Mouse (Mus musculus) intestine, postnatal 0 days (tissue): ENCODE data around the gene Fam208b. TPM values are rescaled to one million over a fixed set of nuclear protein-coding genes. Genes with fewer than 3 reads are reported as not detected.

ENCODE experiments used
- ATAC-seq: fragments of 200-750 bp; cut with Nextera tagmentation; 2 replicates; pipeline ENCODE4 v1.8.0; 2017; ENCODE audit warnings: mild to moderate bottlenecking, moderate TSS enrichment, moderate library complexity
- H3K27ac ChIP-seq: fragments of 300-500 bp; sonication (generic); 2 replicates; pipeline ENCODE4 v1.5.1; 2014; ENCODE audit warnings: mild to moderate bottlenecking, low read depth, low read length, moderate library complexity
- H3K27me3 ChIP-seq: fragments of 300-500 bp; sonication (generic); replicated peaks from 2 replicates; pipeline ENCODE4 v1.6.1; 2014; ENCODE audit warnings: low read length, mixed read lengths; ENCODE audit not compliant: control insufficient read depth, insufficient read depth
- H3K36me3 ChIP-seq: fragments of 300-500 bp; sonication (generic); 2 replicates; pipeline ENCODE4 v1.6.1; 2014; ENCODE audit warnings: mild to moderate bottlenecking, moderate library complexity; ENCODE audit not compliant: control insufficient read depth, insufficient read depth
- H3K4me1 ChIP-seq: fragments of 300-500 bp; sonication (generic); replicated peaks from 2 replicates; pipeline ENCODE4 v1.6.1; 2014; ENCODE audit warnings: antibody characterized with exemption, low read length, mixed read lengths; ENCODE audit not compliant: control insufficient read depth, insufficient read depth
- H3K4me2 ChIP-seq: fragments of 300-500 bp; sonication (generic); replicated peaks from 2 replicates; pipeline ENCODE4 v1.6.1; 2014; ENCODE audit warnings: low read depth, mild to moderate bottlenecking, moderate library complexity
- H3K4me3 ChIP-seq: fragments of 300-500 bp; sonication (generic); 2 replicates; pipeline ENCODE4 v1.5.1; 2014; ENCODE audit warnings: low read depth, low read length
- H3K9ac ChIP-seq: fragments of 300-500 bp; sonication (generic); 2 replicates; pipeline ENCODE4 v1.6.1; 2014; ENCODE audit warnings: mild to moderate bottlenecking, low read depth, low read length
- H3K9me3 ChIP-seq: fragments of 300-500 bp; sonication (generic); 2 replicates; pipeline ENCODE4 v1.6.1; 2016; ENCODE audit warnings: mixed run types; ENCODE audit not compliant: control insufficient read depth
- CTCF ChIP-seq: sonication (generic); IDR thresholded peaks from 2 replicates; pipeline ENCODE4 v1.5.1; 2016; ENCODE audit warnings: low read depth, mild to moderate bottlenecking, control low read depth, antibody characterized with exemption, moderate library complexity
- WGBS: fragments of 180-500 bp; shearing (Covaris S2); extraction: QIAGEN DNeasy Blood & Tissue Kit; methylation state at CpG from one replicate; pipeline ENCODE4 v1.1.7; 2014; 5-methylcytosine and 5-hydroxymethylcytosine counted together
- polyA plus RNA-seq: library from polyadenylated mRNA; unstranded; fragments of >200 nt; fragmentation: Nextera tagmentation; extraction: Ambion mirVana; gene quantifications from 2 replicates; pipeline ENCODE4 v1.2.1, GENCODE M21; 2015

Gene Fam208b
- polyA plus RNA-seq, 1 experiment from 2014 or later = 4.8 TPM

DNA sequence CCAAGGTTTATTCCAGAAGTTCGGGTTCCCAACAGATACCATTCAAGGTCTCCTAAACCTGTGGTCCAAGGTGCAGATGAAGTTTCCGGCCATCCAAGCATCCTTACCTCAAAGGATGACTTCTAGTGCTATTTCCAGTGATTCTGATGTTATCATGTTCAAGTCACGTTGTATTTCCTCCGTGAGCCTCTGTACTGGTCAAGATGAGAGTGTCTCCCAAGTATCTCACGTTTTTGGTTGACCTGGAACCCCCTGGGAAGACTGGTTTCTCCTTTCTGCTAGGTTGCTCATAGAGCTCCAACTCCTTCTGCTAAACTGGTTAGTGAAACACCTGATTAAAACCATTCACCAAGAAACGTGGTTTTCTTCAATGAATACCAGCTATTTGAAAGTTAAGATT, 22.2 kb upstream of the Fam208b start:
- 41% methylated on average over 6 of the region's 6 CpGs for WGBS
- no peak for TF ChIP-seq CTCF

DNA sequence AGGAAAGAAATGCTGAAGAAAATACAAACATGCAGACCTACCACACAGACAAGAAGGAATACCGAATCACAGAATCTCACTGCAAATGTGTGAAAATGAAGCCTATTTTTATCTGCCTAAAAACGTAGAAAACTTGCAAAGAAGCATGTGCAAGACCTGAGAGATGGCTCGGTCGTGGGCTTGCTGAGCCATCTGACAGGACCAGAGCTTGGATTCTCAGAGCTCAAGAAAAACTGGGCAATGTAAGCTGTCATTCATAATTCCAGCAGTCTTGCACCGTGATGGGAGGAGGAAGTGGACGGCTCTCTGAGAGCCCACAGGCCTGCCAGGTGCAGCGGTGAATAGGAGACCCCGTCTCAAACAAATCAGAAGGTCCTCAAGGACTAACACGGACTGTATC, 21.6 kb upstream of the Fam208b start:
- no peak overlapping the region for H3K4me3 ChIP-seq
- no peak for ATAC-seq
- H3K9me3 ChIP-seq = no peaks in the 10 kb centered on the region
- no peaks in the 10 kb centered on the region for H3K36me3 ChIP-seq
- 86% methylated on average over 9 of the region's 9 CpGs for WGBS
- no peak overlapping the region for H3K4me2 ChIP-seq
- no peaks in the 10 kb centered on the region for H3K4me1 ChIP-seq
- TF ChIP-seq CTCF = no peak
- no peak overlapping the region for H3K27ac ChIP-seq
- H3K27me3 ChIP-seq = no peaks in the 10 kb centered on the region
- no peak overlapping the region for H3K9ac ChIP-seq

More for the DNA sequence above, 22.2 kb upstream of the Fam208b start:
- Histone ChIP-seq H3K9ac (no peak overlapping the region), H3K9me3 (no peaks in the 10 kb centered on the region), H3K4me2 (peak overlapping the region; percentile 92; the same call in 1 of the 2 replicates), H3K36me3 (no peaks in the 10 kb centered on the region), H3K27ac (no peak overlapping the region), H3K4me1 (no peaks in the 10 kb centered on the region), H3K27me3 (no peaks in the 10 kb centered on the region), H3K4me3 (no peak overlapping the region)
- ATAC-seq = no peak

DNA sequence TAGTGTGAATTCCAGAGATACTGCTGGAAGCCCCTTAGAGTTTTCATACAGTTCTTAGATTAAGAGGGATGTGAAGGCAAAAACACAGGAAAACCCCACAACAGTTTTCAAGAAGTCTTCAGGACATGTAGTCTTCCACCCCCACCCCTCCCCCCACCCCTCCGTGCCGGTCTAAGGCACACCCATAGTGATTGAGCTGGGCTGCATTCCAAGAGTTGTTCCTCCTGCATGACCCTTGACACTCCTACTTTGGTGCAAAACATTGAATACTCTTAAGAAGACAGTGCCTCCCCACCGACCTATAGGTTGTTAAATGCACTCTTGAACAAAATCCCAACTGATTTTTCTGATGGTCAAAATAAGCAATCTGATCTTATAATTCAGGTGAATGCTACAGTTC, 17.2 kb upstream of the Fam208b start:
- WGBS = 3% methylated on average over 3 of the region's 3 CpGs
- H3K27ac ChIP-seq = no peak overlapping the region

DNA sequence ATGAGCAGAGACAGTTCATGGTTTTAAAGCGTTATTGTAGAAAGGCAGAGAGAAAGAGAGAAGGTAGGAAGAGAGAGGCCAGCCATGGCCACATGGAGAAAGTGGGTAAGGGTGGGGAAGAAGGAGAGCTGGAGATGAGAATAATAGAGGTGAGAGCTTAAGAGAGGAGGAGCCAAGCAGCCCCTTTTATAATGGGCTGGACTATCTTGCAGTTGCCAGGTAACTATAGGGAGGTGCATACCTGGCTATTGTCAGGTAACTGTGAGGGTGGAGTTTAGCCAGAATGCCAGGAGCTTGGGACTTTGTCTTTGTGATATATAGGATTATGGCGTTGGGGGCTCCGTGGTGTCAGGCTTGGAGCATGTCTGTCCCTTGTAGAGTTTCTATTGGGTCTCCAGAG, 16.2 kb upstream of the Fam208b start:
- Histone ChIP-seq H3K4me2 (no peak overlapping the region), H3K27ac (no peak overlapping the region), H3K9ac (no peak overlapping the region), H3K27me3 (no peaks in the 10 kb centered on the region), H3K4me1 (no peaks in the 10 kb centered on the region), H3K9me3 (no peaks in the 10 kb centered on the region), H3K4me3 (no peak overlapping the region), H3K36me3 (no peaks in the 10 kb centered on the region)
- ATAC-seq = no peak
- WGBS = 43% methylated on average over 3 of the region's 3 CpGs
- TF ChIP-seq CTCF = no peak

More for the DNA sequence above, 17.2 kb upstream of the Fam208b start:
- Histone ChIP-seq H3K4me3 (no peak overlapping the region), H3K4me2 (no peak overlapping the region), H3K36me3 (no peaks in the 10 kb centered on the region), H3K4me1 (no peaks in the 10 kb centered on the region), H3K9ac (no peak overlapping the region), H3K27me3 (no peaks in the 10 kb centered on the region), H3K9me3 (no peaks in the 10 kb centered on the region)
- ATAC-seq = peak; percentile 83
- no peak for TF ChIP-seq CTCF

DNA sequence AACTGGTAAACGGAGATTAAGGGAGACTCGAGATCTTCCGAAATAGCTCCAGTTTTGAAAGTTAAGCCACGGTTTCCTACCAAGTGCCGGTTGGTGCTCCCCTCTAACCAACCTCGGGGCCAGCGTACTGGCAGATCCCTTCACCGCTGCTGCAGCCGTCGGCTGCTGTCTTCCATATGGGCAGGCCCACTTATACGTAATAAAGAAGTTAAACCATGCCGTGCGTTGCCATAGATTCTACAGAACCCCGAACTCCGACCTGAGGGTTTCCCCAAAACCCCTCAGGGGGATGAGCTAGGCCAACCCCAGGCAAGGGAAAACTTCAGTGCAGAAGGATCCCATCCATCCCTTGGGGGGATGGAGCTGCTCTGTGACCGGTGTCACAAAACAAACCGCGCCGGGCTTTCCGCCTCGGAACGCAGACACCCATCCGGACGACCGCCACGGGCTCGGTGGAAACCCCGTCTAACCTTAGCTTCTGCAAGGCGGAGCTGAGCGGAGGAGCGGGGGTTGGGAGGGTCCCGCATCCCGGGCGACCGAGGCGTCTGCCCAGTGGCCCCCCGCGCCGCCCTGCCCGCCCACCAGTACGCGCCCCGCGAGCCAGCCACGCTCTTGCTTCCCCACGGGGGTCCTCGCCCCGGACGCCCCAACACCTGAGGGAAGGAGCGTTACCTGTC, 652 bp downstream of the Fam208b start:
- Histone ChIP-seq H3K36me3 (no peaks in the 10 kb centered on the region), H3K9ac (peak overlapping the region; percentile 77), H3K27me3 (no peaks in the 10 kb centered on the region), H3K4me1 (no peaks in the 10 kb centered on the region), H3K4me3 (peak overlapping the region; percentile 97), H3K27ac (peak overlapping the region; percentile 93), H3K9me3 (no peaks in the 10 kb centered on the region), H3K4me2 (peak overlapping the region; percentile 95)
- peak; percentile 7 for ATAC-seq
- no peak for TF ChIP-seq CTCF
- WGBS = under 1% methylated on average over 43 of the region's 50 CpGs

DNA sequence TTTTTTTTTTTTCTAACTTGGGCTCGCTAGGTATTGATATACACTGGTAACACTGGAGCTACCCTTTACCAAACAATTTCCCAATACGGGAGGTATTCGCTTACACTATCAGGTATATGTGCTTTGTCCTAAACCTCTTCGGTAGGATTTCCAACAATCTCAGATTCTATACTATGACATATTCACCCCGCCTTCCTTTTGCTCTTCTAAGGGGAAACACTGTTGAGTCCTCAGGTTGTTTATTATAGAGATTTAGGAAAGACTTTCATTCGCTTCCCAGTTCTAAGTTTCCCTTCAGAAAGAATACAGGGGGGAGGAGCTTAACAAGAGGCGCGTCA, 1.2 kb downstream of the Fam208b start:
- Histone ChIP-seq H3K4me2 (peak overlapping the region; percentile 95), H3K9ac (peak overlapping the region; percentile 77), H3K4me1 (no peaks in the 10 kb centered on the region), H3K27me3 (no peaks in the 10 kb centered on the region), H3K36me3 (no peaks in the 10 kb centered on the region), H3K27ac (no peak overlapping the region), H3K9me3 (no peaks in the 10 kb centered on the region), H3K4me3 (peak overlapping the region; percentile 97)
- TF ChIP-seq CTCF = no peak
- WGBS = 12% methylated on average over 8 of the region's 8 CpGs
- ATAC-seq = no peak

DNA sequence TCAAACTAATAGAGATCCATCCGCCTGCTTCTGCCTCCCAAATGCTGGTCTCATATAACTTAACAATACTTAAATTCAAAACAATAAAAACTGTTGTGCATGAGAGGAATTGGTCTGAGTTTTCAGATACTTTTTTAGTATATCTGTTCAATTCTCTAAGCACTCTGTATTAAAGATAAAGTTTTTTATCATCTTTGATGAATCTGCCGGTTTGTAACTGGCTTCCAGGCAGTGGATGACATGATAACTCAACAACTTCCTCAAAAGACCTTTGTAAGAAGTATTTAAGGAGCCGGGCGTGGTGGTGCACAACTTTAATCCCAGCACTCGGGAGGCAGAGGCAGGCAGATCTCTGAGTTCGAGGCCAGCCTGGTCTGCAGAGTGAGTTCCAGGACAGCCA, 14.7 kb downstream of the Fam208b start:
- TF ChIP-seq CTCF = no peak
- ATAC-seq = no peak
- Histone ChIP-seq H3K27me3 (no peaks in the 10 kb centered on the region), H3K4me3 (no peak overlapping the region), H3K27ac (no peak overlapping the region), H3K9ac (no peak overlapping the region), H3K4me1 (no peaks in the 10 kb centered on the region), H3K36me3 (peaks cover 38% of the 10 kb centered on the region), H3K9me3 (no peaks in the 10 kb centered on the region), H3K4me2 (no peak overlapping the region)
- WGBS = 93% methylated on average over 6 of the region's 6 CpGs
